Mouse (Mus musculus): ENCODE measurements around the gene Slc6a8.

Slc6a8 gene

GRCm38 (mm10) chrX:73684156-73684555 is 11.2 kb downstream of the Slc6a8 start:
- in situ Hi-C loops (cut with MboI, MseI) = no loop called here

- in situ Hi-C loops (cut with MboI, MseI) = no loop called here
These were observed 12.0 kb downstream of the Slc6a8 start for GRCm38 (mm10) chrX:73684978-73685377.

- in situ Hi-C loops (cut with MboI, MseI) = no loop called here
These were observed 12.7 kb downstream of the Slc6a8 start for GRCm38 (mm10) chrX:73685629-73686028.

- in situ Hi-C loops (cut with MboI, MseI) = no loop called here
These were observed 18.1 kb downstream of the Slc6a8 start for GRCm38 (mm10) chrX:73690917-73691629.

- in situ Hi-C loops (cut with MboI, MseI) = no loop called here
These were observed 27.5 kb downstream of the Slc6a8 start for GRCm38 (mm10) chrX:73700472-73700871.

GRCm38 (mm10) chrX:73715476-73716108 is 42.6 kb downstream of the Slc6a8 start:
- in situ Hi-C loops (cut with MboI, MseI) = loop anchor here (5.0 kb wide), 1 partner anchor 247 kb away; no protein-coding TSS in a partner anchor

- in situ Hi-C loops (cut with MboI, MseI) = loop anchor here (5.0 kb wide), 1 partner anchor 246 kb away; no protein-coding TSS in a partner anchor
These were observed 43.2 kb downstream of the Slc6a8 start, which contains the start of the genes Bcap31 and Abcd1 for GRCm38 (mm10) chrX:73716109-73716661. Gene Bcap31, minus strand, starts transcription at chrX:73716175. Gene Abcd1, plus strand, starts transcription at chrX:73716597.

GRCm38 (mm10) chrX:73716709-73717545 is 44.0 kb downstream of the Slc6a8 start:
- in situ Hi-C loops (cut with MboI, MseI) = loop anchor here (5.0 kb wide), 1 partner anchor 245 kb away; no protein-coding TSS in a partner anchor

- in situ Hi-C loops (cut with MboI, MseI) = loop anchor here (5.0 kb wide), 1 partner anchor 245 kb away; no protein-coding TSS in a partner anchor
These were observed 44.7 kb downstream of the Slc6a8 start for GRCm38 (mm10) chrX:73717667-73718066.

- in situ Hi-C loops (cut with MboI, MseI) = loop anchor here (5.0 kb wide), 1 partner anchor 244 kb away; no protein-coding TSS in a partner anchor
These were observed 45.3 kb downstream of the Slc6a8 start for GRCm38 (mm10) chrX:73718271-73718670.

GRCm38 (mm10) chrX:73718686-73719362 is 45.9 kb downstream of the Slc6a8 start:
- in situ Hi-C loops (cut with MboI, MseI) = loop anchor here (5.0 kb wide), 1 partner anchor 243 kb away; no protein-coding TSS in a partner anchor

- in situ Hi-C loops (cut with MboI, MseI) = no loop called here
These were observed 58.0 kb downstream of the Slc6a8 start for GRCm38 (mm10) chrX:73730908-73731307.

All from T-helper 1 cell (primary cell).